Mouse (Mus musculus): ENCODE results near the gene Gm20547. TPM values are rescaled to one million over a fixed set of nuclear protein-coding genes. Genes with fewer than 3 reads are reported as not detected.

Gm20547 gene
- polyA plus RNA-seq, 1 experiment from 2014 or later = not detected

DNA sequence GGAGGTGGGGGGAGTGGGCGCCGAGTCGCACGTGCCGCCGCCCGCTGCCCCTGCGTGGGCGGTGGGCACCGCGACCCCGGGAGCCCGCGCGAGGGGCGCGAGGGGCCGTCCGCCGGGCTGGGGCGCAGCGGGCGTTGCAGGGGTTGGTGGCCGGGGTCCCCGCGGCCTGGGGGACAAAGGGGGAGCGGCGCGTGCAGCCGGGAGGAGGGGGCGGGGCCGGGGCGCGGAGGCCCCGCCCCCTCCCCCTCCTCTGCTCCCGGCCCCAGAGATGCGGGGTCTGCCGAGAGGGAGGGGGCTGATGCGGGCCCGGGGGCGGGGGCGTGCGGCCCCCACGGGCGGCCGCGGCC, 16.8 kb upstream of the Gm20547 start:
- peak overlapping the region; percentile 94 for H3K9ac ChIP-seq (ENCODE audit: low read length)
- no peaks in the 10 kb centered on the region for H3K27me3 ChIP-seq (replicated peaks; ENCODE audit: control insufficient read depth, insufficient read depth, low read length)
- peaks cover 35% of the 10 kb centered on the region for H3K36me3 ChIP-seq (ENCODE audit: control insufficient read depth, insufficient read depth, low read length)
- peak overlapping the region; percentile 97 for H3K27ac ChIP-seq (ENCODE audit: low read depth, low read length)
- DNase-seq (ENCODE audit: low spot score) = peak; percentile 73
- no peaks in the 10 kb centered on the region for H3K9me3 ChIP-seq (replicated peaks; ENCODE audit: control insufficient read depth, low read length)
- peaks cover 26% of the 10 kb centered on the region for H3K4me1 ChIP-seq (ENCODE audit: control insufficient read depth, insufficient read depth, low read length)
- 0% methylated on average over 1 of the region's 47 CpGs for WGBS
- peak overlapping the region; percentile 82 for H3K4me3 ChIP-seq (ENCODE audit: low read depth, low read length)
- ATAC-seq = peak; percentile 19; the same call in 1 of the 2 replicates
- H3K4me2 ChIP-seq (ENCODE audit: low read length) = peak overlapping the region; percentile 96

DNA sequence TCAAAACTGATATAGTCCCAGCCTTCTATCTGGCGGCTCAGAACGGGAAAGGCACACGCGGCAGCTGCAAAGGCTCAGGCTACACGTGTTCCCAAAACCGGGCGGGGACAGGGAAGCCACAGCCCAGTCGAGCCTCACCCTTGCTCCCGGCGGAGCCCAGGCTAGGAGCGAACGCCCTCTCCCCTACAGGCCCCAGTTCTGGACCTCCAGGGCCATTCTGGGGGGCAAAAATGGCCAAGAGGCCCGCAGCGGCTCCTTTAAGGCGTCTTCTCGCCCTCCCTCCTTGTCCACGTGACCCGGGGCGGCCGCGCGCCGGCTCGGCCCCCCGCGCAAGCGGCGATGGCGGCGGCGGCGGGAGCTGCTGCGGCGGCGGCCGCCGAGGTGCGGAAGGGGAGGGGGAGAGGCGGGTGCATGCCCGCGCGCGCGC, 16.3 kb upstream of the Gm20547 start, which contains the start of the genes C2 and Ehmt2:
TSS of gene C2 (minus strand) at position 106 of the 427 bp plus-strand sequence.
TSS of gene Ehmt2 (plus strand) at position 310 of the 427 bp plus-strand sequence.
- Histone ChIP-seq H3K36me3 (ENCODE audit: control insufficient read depth, insufficient read depth, low read length) (peaks cover 30% of the 10 kb centered on the region), H3K4me3 (ENCODE audit: low read depth, low read length) (peak within 1 kb of the TSS; percentile 82), H3K9ac (ENCODE audit: low read length) (peak within 1 kb of the TSS; percentile 94), H3K9me3 (replicated peaks; ENCODE audit: control insufficient read depth, low read length) (no peaks in the 10 kb centered on the region), H3K4me2 (ENCODE audit: low read length) (peak within 1 kb of the TSS; percentile 96), H3K27me3 (replicated peaks; ENCODE audit: control insufficient read depth, insufficient read depth, low read length) (no peaks in the 10 kb centered on the region), H3K4me1 (ENCODE audit: control insufficient read depth, insufficient read depth, low read length) (peaks cover 29% of the 10 kb centered on the region), H3K27ac (ENCODE audit: low read depth, low read length) (peak within 1 kb of the TSS; percentile 97)
- WGBS = under 1% methylated on average over 43 of the region's 44 CpGs
- peak; percentile 83 for DNase-seq (ENCODE audit: low spot score)
- ATAC-seq = peak; percentile 27

DNA sequence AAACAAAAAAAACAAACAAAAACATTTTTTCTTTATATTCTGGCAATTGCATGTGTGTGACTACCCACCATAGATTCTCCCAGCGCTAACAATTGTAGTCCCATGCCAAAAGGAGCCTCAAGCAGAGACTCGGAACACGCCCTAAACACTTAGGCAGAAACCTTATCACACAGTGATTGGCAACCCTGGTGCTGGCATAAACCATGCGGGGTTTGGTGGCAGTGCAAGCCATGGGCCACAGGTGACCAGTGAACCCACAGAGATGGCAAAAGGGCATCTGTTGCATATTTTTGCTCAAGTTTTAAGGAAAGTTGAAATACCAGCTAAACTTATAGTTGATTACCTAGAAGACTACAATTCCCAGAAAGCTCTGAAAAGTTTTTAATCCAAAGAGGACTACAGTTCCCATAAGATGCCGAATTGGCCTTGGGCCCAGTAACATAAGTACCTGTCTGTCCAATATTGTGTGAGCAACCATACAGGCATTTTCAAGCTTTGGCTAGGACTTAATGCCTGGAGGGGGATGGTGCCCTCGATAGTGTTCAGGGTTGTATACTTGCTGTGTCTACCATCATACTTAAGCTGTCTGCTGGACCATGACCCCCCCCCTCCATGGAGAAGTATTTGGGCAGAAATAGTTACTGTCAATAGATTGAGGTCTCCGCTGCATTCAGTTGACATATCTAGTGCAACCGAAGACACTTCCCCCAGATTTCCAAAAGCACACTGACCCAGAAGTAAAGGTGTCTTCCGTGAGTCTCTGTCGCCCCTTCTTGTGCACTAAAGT, 15.7 kb upstream of the Gm20547 start:
- H3K27me3 ChIP-seq (replicated peaks; ENCODE audit: control insufficient read depth, insufficient read depth, low read length) = no peaks in the 10 kb centered on the region
- no peaks in the 10 kb centered on the region for H3K9me3 ChIP-seq (replicated peaks; ENCODE audit: control insufficient read depth, low read length)
- peak overlapping the region; percentile 97 for H3K27ac ChIP-seq (ENCODE audit: low read depth, low read length)
- DNase-seq (ENCODE audit: low spot score) = peak; percentile 71
- peak overlapping the region; percentile 94 for H3K9ac ChIP-seq (ENCODE audit: low read length)
- peak overlapping the region; percentile 82 for H3K4me3 ChIP-seq (ENCODE audit: low read depth, low read length)
- WGBS = 16% methylated on average over 10 of the region's 10 CpGs
- no peak for ATAC-seq
- H3K4me2 ChIP-seq (ENCODE audit: low read length) = peak overlapping the region; percentile 96
- H3K36me3 ChIP-seq (ENCODE audit: control insufficient read depth, insufficient read depth, low read length) = peaks cover 24% of the 10 kb centered on the region
- peaks cover 29% of the 10 kb centered on the region for H3K4me1 ChIP-seq (ENCODE audit: control insufficient read depth, insufficient read depth, low read length)

DNA sequence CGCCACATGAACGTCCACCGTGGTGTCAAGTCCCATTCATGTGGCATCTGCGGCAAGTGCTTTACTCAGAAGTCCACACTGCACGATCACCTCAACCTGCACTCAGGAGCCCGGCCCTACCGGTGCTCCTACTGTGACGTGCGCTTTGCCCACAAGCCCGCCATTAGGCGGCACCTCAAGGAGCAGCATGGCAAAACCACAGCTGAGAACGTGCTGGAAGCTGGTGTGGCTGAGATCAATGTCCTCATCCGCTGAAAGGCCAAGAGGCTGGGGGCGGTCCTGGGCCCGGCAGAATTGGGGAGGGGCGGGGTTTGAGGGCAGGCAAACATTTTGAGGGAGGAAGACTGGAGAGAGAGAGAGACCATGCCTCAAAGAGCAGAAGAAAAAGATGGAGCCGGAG, 14.5 kb upstream of the Gm20547 start:
- DNase-seq (ENCODE audit: low spot score) (no peak), ATAC-seq (no peak)
- H3K4me2 ChIP-seq (ENCODE audit: low read length) = peak overlapping the region; percentile 83
- 0 out of 2 replicates have a peak overlapping the region, but pooled peaks have one; percentile 5 for H3K4me3 ChIP-seq (ENCODE audit: low read depth, low read length)
- peak overlapping the region; percentile 21; the same call in 1 of the 2 replicates for H3K9ac ChIP-seq (ENCODE audit: low read length)
- H3K4me1 ChIP-seq (ENCODE audit: control insufficient read depth, insufficient read depth, low read length) = peaks cover 29% of the 10 kb centered on the region
- no peaks in the 10 kb centered on the region for H3K9me3 ChIP-seq (replicated peaks; ENCODE audit: control insufficient read depth, low read length)
- WGBS = 81% methylated on average over 17 of the region's 17 CpGs
- H3K27ac ChIP-seq (ENCODE audit: low read depth, low read length) = no peak overlapping the region
- peaks cover 16% of the 10 kb centered on the region for H3K36me3 ChIP-seq (ENCODE audit: control insufficient read depth, insufficient read depth, low read length)
- no peaks in the 10 kb centered on the region for H3K27me3 ChIP-seq (replicated peaks; ENCODE audit: control insufficient read depth, insufficient read depth, low read length)

DNA sequence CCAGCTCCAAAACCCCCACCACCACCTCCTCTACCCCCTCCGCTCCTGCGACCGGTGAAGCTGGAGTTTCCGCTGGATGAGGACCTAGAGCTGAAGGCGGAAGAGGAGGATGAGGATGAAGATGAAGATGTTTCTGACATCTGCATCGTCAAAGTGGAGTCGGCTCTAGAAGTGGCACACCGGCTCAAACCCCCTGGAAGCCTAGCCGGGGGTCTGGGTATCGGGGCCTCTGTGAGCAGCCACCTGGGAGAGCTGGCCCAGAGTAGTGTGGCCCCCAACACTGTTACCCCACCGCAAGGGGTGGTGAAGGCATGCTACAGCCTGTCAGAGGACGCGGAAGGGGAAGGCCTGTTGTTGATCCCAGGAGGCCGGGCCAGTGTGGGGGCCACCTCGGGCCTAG, 13.9 kb upstream of the Gm20547 start:
- H3K4me1 ChIP-seq (ENCODE audit: control insufficient read depth, insufficient read depth, low read length) = peaks cover 29% of the 10 kb centered on the region
- DNase-seq (ENCODE audit: low spot score) (no peak), ATAC-seq (no peak)
- H3K9me3 ChIP-seq (replicated peaks; ENCODE audit: control insufficient read depth, low read length) = no peaks in the 10 kb centered on the region
- peak overlapping the region; percentile 84 for H3K4me3 ChIP-seq (ENCODE audit: low read depth, low read length)
- peak overlapping the region; percentile 95 for H3K9ac ChIP-seq (ENCODE audit: low read length)
- H3K27ac ChIP-seq (ENCODE audit: low read depth, low read length) = peak overlapping the region; percentile 93; the same call in 1 of the 2 replicates
- peaks cover 9% of the 10 kb centered on the region for H3K36me3 ChIP-seq (ENCODE audit: control insufficient read depth, insufficient read depth, low read length)
- H3K27me3 ChIP-seq (replicated peaks; ENCODE audit: control insufficient read depth, insufficient read depth, low read length) = no peaks in the 10 kb centered on the region
- 92% methylated on average over 15 of the region's 15 CpGs for WGBS
- peak overlapping the region; percentile 83 for H3K4me2 ChIP-seq (ENCODE audit: low read length)

DNA sequence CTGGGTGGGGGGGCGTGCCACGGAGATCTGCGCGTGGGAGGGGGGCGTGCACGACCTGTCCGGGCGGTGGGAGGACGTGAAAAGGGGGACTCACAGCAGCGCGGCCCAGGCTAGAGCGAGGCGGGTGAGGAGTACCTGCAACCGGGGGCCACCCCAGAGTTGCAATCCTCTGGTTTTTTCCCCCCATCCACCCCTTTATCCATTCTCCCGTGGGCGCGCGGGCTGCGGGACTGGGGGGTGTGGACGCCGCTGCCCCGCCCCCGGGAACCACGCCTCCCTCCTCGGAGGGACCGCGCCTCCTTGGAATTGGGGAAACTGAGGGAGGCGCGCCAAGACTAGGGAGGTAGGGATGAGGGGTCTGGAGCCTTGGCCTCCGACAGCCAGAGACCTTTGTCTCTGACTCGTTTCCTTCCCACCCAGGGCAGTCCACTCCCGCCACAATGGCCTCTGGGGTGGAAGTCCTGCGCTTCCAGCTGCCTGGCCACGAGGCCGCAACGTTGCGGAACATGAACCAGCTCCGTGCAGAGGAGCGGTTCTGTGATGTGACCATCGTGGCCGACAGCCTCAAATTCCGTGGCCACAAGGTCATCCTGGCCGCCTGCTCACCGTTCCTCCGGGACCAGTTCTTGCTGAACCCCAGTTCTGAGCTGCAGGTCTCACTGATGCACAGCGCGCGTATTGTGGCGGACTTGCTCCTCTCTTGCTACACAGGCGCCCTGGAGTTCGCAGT, 13.1 kb upstream of the Gm20547 start:
- peak overlapping the region; percentile 93 for H3K27ac ChIP-seq (ENCODE audit: low read depth, low read length)
- peaks cover 9% of the 10 kb centered on the region for H3K36me3 ChIP-seq (ENCODE audit: control insufficient read depth, insufficient read depth, low read length)
- H3K9me3 ChIP-seq (replicated peaks; ENCODE audit: control insufficient read depth, low read length) = no peaks in the 10 kb centered on the region
- peak; percentile 31 for ATAC-seq
- peak overlapping the region; percentile 83 for H3K4me2 ChIP-seq (ENCODE audit: low read length)
- H3K27me3 ChIP-seq (replicated peaks; ENCODE audit: control insufficient read depth, insufficient read depth, low read length) = no peaks in the 10 kb centered on the region
- H3K9ac ChIP-seq (ENCODE audit: low read length) = peak overlapping the region; percentile 95
- peak overlapping the region; percentile 84 for H3K4me3 ChIP-seq (ENCODE audit: low read depth, low read length)
- DNase-seq (ENCODE audit: low spot score) = peak; percentile 48
- WGBS = 6% methylated on average over 44 of the region's 51 CpGs
- peaks cover 23% of the 10 kb centered on the region for H3K4me1 ChIP-seq (ENCODE audit: control insufficient read depth, insufficient read depth, low read length)

DNA sequence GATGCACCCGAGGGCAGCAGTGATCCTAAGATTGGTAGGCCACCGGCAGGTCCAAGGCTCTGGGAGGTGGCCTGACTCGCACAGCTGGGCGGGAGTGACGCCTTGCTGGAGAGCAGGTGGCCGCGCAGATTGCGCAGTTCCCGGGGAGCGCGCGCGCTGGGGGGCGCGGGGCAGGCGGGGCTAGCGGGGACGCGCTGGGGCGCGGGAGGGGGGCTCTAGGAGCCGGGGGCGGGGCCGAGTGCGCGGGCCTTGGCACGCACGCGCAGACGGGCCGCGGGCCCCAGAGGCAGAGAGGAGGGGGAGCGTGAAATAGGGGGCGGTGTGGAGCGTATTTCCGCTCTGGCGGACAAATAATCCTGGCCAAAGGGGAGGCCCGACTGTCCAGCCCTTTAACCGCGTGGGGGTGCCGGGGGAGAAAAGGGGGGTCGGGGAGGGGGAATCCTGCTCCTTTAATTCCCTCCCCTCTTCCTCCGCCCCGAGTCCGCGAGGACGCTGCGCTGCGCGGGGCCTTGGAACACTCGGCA, 12.3 kb upstream of the Gm20547 start:
- Histone ChIP-seq H3K36me3 (ENCODE audit: control insufficient read depth, insufficient read depth, low read length) (peaks cover 9% of the 10 kb centered on the region), H3K4me1 (ENCODE audit: control insufficient read depth, insufficient read depth, low read length) (peaks cover 23% of the 10 kb centered on the region), H3K27ac (ENCODE audit: low read depth, low read length) (peak overlapping the region; percentile 93), H3K9me3 (replicated peaks; ENCODE audit: control insufficient read depth, low read length) (no peaks in the 10 kb centered on the region), H3K4me3 (ENCODE audit: low read depth, low read length) (peak overlapping the region; percentile 84), H3K9ac (ENCODE audit: low read length) (peak overlapping the region; percentile 95), H3K27me3 (replicated peaks; ENCODE audit: control insufficient read depth, insufficient read depth, low read length) (no peaks in the 10 kb centered on the region), H3K4me2 (ENCODE audit: low read length) (peak overlapping the region; percentile 83)
- peak; percentile 98 for DNase-seq (ENCODE audit: low spot score)
- peak; percentile 87 for ATAC-seq
- under 1% methylated on average over 40 of the region's 51 CpGs for WGBS

DNA sequence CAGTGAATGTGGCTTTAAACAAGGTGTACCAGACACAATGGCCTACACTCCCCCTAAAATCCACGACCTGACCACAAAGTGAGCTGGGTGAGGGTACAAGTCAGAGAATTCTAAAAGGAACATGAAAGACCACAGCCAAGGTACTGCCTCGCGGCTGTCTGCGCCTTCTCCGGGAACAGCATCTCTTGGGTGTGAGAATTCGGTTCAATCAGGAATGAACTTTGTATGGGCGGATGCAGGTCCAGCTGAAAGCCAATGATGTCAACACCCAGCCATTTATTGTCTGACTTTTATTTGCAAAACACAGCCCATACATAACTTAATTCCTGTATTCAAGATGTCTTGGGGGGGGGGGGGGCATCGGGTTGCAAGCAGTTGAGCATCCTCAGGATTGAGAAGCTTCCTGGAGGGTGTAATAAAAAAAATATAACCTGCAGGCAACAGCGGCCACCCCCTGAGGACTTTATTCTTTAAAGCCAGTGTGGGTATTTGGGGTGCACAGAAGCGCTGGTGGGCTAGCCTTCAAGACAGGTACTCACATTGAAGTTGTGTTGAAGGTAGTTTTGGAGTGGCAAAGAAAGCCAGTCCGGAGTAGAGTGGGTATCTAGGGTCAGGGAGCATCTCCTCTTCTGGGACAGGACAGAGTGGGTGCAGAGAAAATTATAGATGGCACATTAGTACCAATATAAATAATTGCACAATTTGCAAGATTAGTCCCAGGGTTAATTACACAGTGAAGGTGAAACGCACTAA, 11.4 kb upstream of the Gm20547 start:
- Histone ChIP-seq H3K4me1 (ENCODE audit: control insufficient read depth, insufficient read depth, low read length) (peaks cover 23% of the 10 kb centered on the region), H3K27ac (ENCODE audit: low read depth, low read length) (peak overlapping the region; percentile 93), H3K4me2 (ENCODE audit: low read length) (peak overlapping the region; percentile 83), H3K4me3 (ENCODE audit: low read depth, low read length) (peak overlapping the region; percentile 84), H3K9ac (ENCODE audit: low read length) (peak overlapping the region; percentile 44), H3K36me3 (ENCODE audit: control insufficient read depth, insufficient read depth, low read length) (peaks cover 9% of the 10 kb centered on the region), H3K9me3 (replicated peaks; ENCODE audit: control insufficient read depth, low read length) (no peaks in the 10 kb centered on the region), H3K27me3 (replicated peaks; ENCODE audit: control insufficient read depth, insufficient read depth, low read length) (no peaks in the 10 kb centered on the region)
- no peak for ATAC-seq
- no peak for DNase-seq (ENCODE audit: low spot score)
- 67% methylated on average over 12 of the region's 12 CpGs for WGBS

Measured in forebrain, embryonic 14.5 days (tissue).